Mouse (Mus musculus) R1 (cell line): ENCODE data around the gene Cobl.
A peak's percentile ranks its signal among the peaks of the same experiment; 100 is the strongest.

Experiments
- DNase-seq: peaks from one replicate; pipeline ENCODE4 v3.0.0-alpha.2; 2018; ENCODE audit warnings: low read depth, low spot score

Gene Cobl

DNA sequence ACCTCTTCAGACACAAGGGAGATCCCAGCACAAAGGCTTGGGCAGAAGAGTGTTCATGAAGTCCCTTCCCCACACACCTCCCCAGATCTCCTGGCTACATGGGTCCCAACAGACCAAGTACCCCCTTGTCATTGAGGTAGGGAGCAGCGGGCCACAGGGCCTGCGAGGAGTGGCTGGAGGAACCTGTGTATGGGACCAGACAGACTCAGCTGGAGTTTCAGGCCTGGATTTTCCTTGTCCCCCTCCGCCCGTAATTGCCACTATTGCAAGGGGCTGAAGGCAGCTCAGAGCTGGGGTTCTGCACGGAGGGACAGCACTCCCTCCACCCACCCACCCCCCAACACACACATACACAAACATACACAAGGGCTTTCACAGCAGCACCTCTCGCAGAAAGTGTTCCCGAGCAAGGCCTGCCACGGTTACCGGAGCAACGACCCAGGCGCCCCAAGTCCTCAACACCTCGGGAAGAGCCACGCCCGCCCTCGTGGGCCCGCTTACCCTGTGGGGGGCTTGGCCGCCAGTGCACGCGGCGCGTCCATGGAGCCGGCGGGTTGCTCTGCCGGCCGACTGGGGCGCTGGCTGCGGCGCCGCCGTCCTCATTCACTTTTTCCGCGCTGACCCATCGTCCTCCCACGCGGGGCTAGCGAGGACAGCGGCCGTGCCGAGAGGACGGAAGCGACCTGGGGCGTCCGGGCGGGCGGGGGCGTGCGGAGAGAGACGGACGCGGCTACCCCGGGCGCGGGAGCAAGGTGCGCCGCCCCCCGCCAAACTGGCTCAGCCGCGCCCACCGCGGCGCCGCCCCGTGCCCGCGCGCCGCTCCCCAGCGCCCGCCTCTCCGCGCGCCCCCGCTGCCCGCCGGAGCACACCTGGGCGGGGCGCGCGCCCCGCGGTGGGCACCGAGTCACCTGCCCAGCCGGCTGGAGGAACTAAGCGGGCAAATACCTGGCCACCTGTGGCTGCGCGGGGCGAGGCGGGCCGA lies at the start of gene Cobl:
Gene Cobl, minus strand, starts transcription at position 780 of the 982 bp plus-strand sequence.
- DNase-seq, result peak; percentile 87

DNA sequence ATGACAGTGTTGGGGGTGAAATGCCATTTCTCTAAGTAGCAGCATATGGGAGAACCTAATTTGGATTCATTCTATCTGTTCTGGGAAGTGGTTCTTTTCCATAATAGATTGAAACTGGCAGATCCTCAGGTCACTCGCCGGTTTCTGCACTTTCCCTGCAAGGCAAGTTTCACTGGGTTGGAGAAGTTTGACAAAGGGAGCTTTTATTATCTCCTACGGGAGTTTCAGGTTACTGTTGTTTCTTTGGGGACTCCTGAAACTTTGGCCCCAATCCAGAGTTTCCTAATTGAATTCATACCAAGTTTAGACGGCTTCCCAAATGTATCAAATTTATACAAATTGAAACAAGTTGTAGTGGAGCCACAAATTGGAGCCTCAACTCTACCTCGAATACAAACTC lies 49.0 kb upstream of the Cobl start:
- DNase-seq, result no peak

GRCm38 (mm10) chr11:12506371-12506890 lies 41.7 kb upstream of the Cobl start:
- DNase-seq, result no peak

DNA sequence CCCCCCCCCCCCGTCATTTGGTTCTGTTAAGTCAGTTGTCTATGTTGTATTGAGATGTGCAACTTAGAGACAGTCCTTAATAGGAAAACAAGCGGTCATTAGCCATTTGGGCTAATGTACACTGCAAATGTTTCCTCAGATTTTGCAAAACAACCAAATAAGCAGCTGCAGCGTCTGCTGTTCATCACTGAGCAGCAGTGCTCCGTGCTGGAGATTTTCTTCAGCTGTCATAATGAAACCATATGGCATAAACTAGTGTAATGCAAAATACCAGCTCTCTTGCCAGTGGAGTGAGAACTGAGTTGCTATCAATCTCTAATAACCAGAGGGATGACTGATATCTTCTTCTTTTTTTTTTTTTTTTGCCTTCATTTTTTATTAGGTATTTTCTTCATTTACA lies 39.0 kb upstream of the Cobl start:
- no peak for DNase-seq

DNA sequence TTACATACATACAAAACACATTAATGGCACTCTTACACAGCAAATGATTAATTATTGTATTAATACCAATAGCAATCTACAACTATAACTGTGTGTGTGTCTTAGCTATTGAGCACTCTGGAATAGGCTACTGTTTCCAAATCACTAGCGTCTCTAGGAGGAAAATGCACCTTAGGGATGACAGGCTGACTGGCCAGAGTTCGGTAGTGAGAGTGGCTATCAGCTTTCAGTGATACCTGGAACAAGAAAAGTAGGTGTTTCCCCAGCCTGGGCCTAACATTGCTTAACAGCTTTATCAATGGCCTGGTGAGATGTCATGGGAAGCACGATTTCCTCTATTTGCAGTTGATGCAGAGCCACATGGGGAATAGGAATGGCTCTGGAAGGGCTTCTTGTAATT lies 37.0 kb upstream of the Cobl start:
- no peak for DNase-seq

- no peak for DNase-seq
Observed at GRCm38 (mm10) chr11:12493791-12494190, 29.0 kb upstream of the Cobl start.

- no peak for DNase-seq
Observed at GRCm38 (mm10) chr11:12479856-12480403, 15.2 kb upstream of the Cobl start.

- DNase-seq, result no peak
Observed at GRCm38 (mm10) chr11:12474299-12474935, 9.7 kb upstream of the Cobl start.

GRCm38 (mm10) chr11:12473625-12474298 lies 9.0 kb upstream of the Cobl start:
- no peak for DNase-seq

DNA sequence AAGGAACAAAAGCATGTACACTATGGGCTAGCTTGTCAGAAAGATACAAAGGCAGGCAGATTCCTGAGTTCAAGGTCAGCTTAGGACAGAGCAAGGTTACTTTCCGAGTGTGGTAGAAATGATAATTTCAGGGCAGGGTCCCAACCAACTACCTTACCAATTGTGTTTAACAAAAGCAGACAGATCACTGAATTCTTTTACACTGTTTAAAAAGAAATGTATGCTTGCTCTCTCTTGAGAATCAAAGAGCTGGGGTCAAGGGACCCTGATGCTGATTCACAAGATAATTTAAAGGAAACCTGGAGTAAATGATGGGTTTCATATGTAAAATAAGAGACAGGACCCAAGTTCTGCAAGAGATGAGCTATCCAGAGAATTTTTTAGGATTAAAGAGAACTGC lies 4.9 kb upstream of the Cobl start:
- peak; percentile 87 for DNase-seq

- no peak for DNase-seq
Observed at GRCm38 (mm10) chr11:12468661-12469060, 3.9 kb upstream of the Cobl start.

GRCm38 (mm10) chr11:12467836-12468235 lies 3.1 kb upstream of the Cobl start:
- peak; percentile 61 for DNase-seq

DNA sequence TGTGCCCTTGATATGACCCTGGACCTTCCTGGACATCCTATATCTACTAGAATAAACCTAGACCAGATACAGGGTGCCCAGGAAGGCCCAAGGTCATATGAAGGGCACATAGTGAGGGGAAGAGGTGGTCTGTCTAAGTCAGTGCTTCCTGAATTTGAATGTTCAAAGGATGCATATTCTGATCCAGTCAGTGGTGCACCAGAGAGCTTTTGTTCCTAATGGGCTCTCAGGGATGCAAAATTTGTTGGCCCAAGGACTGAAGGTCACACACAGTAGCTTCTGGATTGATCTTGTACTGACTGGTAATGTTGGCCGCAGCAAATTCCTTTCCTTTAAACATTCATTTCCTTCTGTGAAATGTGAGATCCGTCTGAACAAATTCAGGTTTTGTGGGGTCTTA lies 2.5 kb upstream of the Cobl start:
- DNase-seq, result peak; percentile 96

DNA sequence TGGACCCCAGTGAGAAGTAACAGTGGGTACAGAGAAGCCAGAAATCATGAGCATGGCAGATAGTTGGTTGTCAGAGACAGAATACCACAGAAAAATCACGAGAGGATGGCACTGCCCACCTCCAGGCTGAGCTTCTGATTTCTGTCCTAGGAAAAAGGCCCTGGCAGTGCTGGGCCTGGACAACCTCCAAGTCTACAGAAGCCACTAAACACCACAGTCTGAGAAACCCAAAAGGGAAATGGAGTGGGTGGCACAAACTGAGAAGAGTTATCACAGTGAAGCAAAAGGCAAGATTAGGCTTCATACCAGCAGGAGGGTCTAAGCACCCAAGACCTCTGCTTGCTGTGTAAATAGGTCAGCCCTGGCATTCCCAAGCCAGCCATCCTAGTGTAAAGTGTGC lies 1.8 kb upstream of the Cobl start:
- peak; percentile 47 for DNase-seq

DNA sequence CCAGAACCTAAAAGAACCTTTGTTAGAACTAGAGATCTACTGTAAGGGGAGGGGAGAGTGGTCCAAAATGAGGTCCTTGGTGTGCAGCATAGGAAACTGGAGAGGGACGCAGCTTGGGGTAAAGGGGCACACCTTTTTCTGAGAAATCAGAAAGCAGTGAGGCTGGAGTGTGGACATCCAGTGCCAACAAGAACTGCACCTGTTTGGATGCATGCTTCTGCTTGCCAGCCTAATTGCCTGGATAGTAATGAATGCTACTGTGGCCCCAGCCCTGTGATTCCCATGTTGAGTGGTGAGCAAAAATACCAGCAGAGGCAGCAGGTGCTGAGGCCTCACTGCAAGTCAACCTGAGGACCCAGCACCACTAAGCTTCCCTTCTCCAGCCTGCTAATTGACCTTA lies 469 bp upstream of the Cobl start:
- peak; percentile 65 for DNase-seq

- peak; percentile 33 for DNase-seq
Observed at GRCm38 (mm10) chr11:12463615-12464170, 1.1 kb downstream of the Cobl start.

DNA sequence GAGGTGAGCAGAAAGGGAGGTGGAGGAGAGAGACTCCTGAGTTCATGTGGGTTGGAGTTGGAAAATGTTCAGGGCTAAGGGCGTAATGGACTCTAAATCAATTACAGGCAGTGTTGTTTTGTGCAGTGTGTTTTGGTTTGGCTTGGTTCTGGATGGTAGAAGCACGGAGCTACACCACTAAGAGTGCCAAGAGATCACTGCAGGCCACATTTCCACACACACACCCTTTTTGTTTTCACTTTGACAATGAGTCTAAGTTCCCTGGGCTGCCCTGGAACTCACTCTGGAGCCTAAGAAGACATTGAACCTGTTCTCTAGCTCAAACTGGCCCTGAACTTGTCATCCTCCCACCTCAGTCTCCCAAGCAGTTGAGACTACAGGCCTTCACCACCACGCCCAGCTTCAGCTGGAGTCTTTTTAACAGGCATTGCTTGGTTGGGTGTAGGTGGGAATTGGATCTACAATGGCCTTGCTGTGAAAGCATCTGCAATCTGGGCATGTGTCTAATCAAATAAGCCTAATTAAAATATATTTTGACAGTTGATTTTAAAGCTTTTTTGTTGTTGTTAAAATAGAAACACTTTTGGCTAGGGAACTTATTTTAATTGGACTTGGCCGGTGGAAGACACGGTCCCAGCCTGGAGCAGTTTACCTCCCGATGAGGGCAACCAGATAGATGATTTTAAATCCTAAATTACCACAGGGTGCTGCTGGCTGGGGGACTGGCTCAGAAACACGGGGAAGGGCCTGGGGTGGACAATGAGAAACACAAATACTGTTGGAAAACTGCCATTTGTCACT lies 4.8 kb downstream of the Cobl start:
- DNase-seq, result peak; percentile 51

- no peak for DNase-seq
Observed at GRCm38 (mm10) chr11:12458814-12459213, 5.9 kb downstream of the Cobl start.

GRCm38 (mm10) chr11:12458392-12458791 lies 6.4 kb downstream of the Cobl start:
- no peak for DNase-seq

GRCm38 (mm10) chr11:12448101-12448500 lies 16.7 kb downstream of the Cobl start:
- no peak for DNase-seq

DNA sequence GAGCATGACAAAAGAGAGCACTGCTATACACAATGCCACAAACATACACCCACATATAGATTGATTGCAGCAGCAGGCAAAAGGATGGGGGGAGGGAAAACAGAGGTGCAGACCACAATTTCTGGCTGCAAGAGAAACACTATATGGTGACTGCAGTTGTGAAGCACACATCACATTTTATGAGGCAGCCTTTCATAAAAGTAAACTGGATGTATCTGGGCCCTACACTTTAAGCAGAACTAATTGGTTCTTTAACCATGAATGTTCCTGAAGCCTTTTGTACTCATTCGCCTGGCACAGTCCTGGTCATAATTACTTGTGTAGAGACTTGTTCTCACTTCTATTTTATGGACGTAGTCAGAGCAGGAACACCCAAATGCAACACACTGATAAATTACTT lies 19.5 kb downstream of the Cobl start:
- DNase-seq, result no peak
